Mouse (Mus musculus): ENCODE results near the gene Alox12b. TPM values are rescaled to one million over a fixed set of nuclear protein-coding genes. Genes with fewer than 3 reads are reported as not detected.
A peak's percentile ranks its signal among the peaks of the same experiment; 100 is the strongest.

Gene Alox12b
- polyA plus RNA-seq (2017; shearing (Covaris generic)), result not detected

DNA sequence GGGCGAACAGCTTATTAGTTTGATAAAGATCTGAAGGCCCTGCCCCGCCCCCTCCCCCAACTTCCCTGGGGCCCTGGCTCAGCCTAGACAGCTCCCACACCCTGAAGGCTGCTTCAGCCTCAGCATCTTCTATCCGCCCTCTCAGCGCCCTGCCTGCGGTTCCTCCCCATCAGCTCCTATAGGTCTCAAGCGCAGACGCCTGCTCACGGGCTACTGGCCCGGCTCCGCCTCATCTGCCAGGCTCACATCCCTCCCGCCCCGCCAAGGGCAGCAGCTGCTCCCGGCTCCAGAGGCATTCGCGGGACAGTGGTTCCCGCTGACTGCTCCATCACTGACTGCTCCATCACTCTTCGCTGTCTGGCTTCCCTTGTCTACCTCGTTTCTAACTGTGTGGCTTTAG is at the start of gene Alox12b:
Gene Alox12b (plus strand): TSS at position 190 of the 400 bp plus-strand sequence.
- ATAC-seq, result no peak

DNA sequence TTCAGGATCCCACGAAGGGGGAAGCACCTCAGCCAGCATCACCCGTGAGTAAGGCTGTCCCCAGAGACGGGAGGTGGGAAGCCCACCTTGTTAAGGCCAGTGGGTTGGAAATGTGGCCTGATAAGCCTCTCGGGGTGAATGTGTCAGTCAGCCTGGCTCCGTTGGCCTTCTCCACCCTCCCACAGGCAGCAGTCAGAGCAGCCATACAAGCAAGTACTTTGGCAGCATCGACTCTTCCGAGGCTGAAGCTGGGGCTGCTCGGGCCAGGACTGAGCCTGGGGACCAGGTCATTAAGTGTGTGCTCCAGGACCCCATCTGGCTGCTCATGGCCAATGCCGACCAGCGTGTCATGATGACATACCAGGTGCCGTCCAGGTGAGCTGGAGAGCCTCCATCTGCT is 49.1 kb upstream of the Alox12b start:
- ATAC-seq, result no peak

DNA sequence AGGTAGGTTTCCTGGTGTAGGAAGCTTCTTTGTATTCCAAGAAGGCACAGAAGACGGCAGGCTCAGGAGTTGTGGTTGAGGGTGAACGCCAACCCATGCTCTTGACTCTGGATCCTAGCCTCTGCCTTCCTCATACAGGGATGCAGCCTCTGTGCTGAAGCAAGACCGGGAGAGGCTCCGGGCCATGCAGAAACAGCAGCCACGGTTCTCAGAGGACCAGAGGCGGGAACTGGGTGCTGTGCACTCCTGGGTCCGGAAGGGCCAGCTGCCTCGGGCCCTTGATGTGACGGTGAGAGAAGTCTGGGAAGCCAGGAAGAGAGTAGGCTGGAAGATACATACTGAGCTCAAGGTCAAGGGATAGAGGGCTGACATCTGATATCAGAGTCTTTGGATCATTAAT is 48.6 kb upstream of the Alox12b start:
- no peak for ATAC-seq

DNA sequence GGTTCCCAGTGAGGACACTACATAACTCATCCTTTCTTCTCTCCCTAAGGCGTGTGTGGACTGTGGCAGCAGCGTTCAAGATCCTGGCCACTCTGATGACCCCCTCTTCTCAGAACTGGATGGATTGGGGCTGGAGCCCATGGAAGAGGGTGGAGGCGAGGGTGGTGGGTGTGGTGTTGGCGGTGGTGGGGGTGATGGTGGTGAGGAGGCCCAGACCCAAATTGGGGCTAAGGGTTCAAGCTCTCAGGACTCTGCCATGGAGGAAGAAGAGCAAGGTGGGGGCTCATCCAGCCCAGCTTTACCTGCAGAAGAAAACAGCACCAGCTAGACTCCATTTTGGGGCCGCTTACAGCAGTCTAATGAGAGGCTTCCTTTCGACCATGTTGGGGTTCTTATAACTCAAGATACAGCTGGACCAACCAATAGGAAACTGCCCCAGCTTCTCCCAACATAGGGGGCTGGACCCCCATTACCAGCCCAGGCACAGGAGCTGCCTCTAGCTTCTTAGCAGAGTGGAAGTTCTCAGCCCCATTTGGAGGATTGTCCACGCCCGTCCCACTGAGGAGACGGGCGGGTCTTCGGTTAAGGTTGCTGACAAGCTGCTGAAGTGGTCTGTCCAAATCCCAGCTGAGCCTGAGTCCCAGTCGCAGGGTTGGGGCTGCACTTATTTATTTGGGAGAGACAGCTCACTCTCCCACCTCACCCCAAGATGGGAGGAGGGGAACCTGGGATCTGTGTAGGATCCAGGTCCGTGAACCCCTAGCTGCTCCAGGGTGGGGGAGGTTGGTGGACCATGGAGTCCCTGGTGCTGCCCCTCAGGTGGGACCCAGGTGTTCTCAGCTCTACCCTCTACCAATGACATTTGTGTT is 47.5 kb upstream of the Alox12b start:
- no peak for ATAC-seq

DNA sequence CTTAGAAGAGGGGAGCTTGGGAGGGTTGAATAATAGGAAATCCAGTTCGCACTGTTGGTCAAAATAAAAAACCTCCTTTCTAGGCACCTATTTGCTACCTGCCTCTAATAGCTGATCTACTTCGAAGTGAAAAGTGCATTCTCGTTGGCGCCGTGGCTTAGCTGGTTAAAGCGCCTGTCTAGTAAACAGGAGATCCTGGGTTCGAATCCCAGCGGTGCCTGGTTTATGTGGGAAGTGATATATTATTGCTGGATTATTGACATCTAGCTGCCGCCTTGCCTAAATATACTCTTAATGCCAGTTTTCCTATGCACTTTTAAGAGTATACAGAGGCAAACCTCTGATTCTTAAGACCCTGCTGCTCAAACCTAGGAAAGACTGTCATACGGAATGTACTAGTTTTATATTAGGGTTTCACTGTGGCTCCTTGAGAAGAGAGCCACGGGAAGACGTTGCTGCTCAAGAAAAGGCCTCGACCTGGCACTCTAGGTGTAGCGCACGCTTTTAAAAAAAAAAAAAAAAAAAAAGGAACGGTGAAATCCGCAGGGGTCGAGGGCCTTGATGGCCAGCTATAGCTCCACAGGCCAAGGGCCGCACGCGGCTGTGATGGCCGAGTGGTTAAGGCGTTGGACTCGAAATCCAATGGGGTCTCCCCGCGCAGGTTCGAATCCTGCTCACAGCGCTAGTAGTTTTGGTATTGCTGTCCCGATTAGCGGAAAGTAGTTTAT is 46.3 kb upstream of the Alox12b start:
- ATAC-seq, result peak; percentile 44

DNA sequence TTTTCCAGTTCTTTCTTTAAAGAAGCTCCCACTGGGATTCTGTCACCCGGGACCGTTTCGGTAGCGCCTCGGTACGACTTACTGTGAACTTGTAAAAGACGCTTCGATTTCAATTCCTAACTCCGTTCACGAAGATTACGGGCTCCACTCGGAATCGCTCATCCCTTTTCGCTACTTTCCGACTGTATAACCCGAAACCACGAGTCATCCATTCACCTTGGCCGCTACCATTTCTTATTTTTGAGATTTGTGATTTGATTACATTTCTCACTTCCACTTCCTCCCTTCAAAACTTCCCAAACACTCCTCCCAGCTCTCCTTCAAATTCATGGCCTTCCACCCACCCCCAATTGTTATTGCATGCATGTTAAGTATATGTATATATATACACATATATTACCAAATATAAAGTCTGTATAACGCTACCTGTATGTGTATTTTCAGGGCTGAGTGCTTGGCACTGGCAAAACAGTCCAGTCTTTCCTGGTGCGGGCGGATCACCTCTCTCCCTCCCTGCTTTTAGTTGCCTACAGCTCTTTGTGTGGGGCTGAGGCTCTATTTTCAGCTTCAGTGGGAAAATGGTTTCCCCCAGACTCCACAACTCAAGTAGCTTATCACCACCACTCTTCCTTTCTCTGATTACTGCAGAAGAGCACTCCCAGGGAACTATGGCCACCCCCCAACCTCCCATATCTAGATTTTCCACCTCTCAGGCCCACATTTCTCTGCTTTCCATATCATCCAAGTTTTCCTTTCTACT is 45.6 kb upstream of the Alox12b start:
- ATAC-seq, result no peak

DNA sequence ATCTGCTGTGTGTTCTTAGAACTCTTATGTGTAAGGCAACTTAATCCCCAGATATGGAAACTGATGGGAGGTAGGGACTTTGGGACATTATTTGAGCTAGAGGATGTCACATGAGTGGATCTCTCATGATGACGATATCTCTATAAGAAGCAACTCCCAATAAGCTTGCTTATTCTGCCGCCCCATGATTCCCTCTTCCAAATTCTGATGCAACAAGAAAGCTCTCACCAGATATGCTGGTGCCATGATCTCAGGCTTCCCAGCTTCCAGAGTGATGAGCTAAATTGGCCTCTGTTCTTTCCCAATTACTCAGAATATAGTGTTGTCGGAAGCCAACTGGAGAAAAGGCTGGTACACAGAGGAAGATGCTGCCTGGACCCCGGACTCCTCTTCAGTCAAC is 44.9 kb upstream of the Alox12b start:
- no peak for ATAC-seq

DNA sequence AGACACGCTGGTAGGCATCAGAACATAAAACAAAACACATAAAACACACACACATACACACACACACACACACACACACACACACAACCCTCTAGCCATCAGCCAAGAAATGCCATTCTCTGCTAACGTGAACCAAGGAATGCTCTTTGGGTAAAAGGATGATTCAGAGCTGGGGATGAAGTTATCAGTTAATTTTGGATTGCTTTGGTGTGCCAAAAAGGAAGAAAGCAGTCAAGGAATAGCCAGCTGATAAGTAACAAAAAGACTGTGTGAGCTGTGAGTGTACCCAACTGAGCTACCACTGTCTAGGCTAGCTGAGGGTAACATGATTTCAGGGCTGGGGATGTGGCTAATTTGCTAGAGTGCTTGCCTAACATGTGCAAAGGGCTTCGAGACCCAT is 42.8 kb upstream of the Alox12b start:
- ATAC-seq, result no peak

DNA sequence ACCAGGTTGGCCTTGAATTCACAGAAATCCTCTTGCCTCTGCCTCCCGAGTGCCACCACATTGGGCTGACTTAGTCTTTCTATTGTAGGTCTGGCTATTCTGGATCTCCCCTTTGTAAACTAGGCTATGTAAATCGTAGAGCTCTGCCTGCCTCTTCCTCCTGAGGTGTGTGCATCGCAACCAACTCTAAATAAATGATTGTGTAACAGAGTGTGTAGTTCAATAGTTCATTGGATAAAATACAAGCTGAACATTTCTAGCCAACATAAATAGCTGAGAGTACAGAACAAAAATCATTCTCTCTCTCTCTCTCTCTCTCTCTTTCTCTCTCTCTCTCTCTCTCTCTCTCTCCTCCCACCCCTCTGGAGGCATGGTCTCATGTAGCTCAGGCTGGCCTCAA is 42.2 kb upstream of the Alox12b start:
- no peak for ATAC-seq

DNA sequence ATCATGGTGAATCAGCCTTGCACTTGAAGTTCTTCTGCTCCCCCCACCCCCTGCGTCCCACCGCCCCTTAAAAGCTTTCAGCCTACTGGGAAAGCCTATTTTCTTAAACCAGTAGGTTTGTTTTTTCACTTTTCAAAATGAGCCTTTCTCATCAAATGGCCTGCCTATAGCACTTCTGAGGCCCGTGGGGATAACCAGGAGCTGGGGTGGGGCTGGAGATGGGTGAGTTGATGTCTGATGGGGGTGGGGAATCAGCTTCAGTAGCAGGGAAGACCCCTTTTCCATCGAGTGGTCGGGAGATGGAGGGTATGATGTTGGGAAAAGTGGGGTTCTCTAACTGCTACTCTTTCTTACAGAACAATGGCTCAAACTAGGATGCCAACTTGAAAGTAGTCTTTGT is 39.9 kb upstream of the Alox12b start:
- no peak for ATAC-seq

DNA sequence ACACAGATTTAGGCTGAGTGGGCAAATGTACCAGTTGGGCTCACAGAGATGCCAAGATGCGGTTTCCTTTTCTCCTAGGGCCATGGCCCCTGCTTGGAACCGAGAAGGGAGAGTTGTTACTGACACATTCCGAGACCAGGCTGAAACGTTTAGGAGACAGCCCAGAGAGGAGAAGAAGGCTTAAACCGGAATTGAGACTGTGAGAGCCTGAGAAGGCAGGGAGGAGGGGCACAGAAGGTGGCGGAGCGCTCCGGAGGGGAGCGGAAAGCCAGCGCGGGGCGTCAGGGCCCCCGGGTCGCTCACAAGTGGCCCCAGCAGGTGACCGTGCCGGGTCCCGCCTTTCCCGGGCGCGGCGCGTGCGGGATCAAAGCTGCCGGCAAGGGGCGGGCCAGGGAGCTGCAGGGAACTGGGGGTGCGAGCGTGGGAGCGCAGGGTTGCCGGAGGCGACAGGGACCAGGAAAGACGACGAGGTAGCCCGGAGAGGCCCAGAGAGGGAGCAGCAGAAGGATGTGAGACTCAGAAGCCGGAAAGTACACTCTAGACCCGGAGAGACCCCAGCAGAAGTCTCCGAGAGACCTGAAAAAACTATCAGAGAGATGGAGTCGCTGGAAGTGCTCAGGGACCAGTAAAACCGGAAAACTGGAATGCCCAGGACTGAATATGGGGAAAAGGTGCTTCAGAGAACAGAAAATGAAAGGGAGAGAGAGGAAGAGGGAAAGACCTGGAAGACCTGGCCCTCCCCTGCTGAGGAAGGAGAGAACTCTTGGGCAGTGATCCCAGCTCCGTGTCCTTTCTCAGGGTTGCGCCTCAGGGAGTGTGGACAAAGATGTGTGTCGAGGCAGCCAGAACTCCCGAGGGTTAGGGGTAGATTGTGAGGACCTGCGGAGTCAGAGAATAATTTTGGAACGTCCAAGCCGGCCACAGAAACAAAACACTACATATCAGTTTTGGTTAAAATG is 38.8 kb upstream of the Alox12b start:
- peak; percentile 27 for ATAC-seq

DNA sequence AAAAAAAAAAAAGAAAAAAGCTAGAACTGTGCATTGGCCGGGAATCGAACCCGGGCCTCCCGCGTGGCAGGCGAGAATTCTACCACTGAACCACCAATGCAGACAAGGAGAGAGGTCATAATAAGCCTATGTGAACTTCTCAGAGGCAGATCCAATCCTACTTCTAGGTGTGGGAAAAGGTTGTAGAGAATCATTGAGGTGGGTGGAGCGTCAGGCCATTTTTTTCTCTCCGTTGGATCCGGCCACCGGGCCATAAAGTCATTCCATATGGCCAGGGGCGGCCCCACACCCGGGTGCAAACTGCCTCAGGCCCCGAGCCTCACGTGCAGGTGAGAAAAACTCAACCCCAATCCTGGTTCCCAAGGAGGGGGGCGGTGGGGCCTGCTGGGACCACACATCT is 38.0 kb upstream of the Alox12b start:
- peak; percentile 39 for ATAC-seq

DNA sequence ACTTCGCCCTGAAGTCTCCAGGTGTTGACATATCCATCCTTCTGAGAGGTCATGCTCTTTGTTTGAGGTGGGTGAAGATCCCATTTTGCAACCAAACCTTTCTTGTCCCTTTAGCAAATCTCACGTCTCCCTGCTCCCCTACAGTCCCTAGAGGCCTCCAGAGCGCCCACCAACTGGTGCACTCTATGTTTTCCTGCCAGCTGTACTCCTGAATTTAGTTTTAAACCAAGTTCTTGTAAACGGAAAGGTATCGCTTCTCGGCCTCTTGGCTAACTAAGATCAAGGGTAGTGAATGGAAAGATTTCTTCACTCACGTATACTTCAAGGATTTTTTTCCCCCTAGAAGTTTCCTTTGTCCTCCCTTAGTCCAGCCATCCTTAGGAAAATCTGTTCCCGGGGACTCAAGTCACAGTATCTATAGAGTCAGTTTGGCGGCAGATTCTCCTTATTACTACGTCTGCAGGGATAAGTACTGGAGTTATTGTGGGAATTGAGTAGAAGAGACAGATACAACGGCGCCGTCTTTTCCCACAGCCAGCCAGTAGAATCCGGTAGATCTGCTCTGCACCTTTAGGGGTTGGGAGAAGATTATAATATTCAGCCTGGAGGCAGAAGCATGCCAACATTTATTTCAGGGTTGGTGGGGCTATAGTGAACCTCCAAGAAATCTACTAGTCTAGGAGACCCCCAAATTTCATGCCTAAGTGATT is 37.2 kb upstream of the Alox12b start:
- ATAC-seq, result no peak

DNA sequence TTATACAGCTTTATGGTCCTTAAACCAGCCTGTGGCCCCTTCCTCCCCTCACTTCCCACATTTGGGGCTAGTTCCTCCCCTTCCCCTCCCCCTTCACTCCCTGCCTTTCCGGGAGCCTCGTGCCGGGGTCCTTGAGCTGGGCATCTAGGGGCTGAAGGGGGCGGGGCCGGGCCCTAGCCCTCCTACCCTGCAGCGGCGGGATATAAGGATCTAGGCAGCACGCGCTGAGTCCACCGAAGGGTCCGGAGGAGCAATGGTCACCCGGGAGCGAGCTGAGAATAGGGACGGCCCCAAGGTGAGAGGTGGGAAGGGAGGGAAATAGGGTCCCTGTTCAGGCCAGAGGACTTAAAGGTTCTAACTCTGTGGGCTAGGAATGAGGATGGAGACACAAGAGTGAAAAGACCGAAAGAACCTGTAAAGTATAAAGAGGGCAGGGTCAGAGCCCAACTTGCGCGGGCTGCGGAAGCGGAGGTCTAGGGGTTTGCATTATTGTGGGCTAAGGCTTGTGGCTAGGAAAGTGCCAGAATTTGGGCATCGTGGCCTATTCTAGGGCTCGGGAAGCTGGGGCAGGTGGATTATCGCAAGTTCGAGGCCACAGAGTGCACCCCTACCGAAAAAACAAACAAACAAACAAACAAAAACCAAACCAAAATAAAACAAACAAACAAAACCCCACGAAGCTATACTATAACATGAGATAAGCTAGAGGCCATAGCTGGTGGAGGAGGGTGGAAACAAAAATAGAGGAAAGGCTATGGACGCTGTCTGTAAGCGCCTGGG is 36.4 kb upstream of the Alox12b start, which contains the start of gene Hes7:
Gene Hes7 (plus strand): TSS at position 184 of the 780 bp plus-strand sequence.
- no peak for ATAC-seq

DNA sequence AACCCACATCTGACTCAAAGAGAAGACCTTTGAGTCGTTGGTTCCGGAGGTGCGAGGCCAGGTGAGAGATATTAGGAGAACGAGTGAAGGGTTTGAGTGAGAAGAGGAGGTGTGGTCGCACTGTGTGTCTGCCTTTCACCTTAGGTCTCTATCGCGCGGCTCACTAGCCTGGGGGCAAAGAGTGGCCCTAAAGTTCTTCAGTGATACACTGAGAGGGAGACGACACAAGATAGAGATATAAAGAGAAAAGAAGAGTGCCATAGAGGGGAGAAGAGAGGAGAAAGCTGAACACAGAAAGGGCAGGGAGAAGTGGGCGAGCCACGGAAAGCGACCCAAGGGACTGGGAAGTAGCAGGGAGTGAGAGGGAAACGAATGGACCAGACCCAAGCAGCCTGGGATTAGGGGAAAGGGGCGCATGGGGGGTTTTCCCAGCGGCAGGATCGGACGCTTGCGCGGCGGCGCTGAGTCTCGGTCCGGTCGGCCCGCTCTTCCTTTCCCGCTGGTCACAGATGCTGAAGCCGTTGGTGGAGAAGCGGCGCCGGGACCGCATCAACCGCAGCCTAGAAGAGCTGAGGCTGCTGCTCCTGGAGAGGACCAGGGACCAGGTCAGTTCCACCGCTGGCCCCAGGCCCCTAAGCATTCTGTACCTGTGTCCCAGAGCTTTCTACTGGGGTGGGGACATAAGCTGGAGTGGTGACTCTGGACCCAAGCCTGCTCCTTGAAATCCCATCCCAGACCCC is 35.6 kb upstream of the Alox12b start:
- no peak for ATAC-seq

DNA sequence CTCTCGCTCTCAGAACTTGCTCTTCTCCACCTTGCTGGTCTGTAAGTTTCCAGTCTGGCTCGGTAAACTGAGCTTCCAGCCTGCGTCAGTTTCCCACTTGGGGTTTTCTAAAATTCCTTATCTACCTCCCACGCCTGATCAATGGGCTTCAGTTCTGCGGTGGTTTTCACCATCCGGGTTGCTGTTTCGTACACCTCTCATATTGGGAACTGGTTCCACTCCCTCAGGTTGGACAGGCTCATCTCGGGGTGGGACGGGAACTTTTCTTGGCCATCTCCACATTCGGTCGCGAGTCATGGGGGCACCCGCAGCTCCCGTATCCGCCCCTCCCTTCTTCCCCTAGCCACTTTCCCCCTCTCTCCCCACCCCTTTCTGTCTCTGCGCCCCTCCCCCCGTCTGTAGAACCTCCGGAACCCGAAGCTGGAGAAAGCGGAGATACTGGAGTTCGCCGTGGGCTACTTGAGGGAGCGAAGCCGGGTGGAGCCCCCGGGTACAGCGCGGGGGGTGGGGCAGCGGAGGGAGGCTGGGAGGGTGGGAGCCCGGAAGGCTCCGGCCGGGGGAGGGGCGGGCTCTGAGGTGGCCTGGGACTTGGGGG is 35.0 kb upstream of the Alox12b start:
- no peak for ATAC-seq

DNA sequence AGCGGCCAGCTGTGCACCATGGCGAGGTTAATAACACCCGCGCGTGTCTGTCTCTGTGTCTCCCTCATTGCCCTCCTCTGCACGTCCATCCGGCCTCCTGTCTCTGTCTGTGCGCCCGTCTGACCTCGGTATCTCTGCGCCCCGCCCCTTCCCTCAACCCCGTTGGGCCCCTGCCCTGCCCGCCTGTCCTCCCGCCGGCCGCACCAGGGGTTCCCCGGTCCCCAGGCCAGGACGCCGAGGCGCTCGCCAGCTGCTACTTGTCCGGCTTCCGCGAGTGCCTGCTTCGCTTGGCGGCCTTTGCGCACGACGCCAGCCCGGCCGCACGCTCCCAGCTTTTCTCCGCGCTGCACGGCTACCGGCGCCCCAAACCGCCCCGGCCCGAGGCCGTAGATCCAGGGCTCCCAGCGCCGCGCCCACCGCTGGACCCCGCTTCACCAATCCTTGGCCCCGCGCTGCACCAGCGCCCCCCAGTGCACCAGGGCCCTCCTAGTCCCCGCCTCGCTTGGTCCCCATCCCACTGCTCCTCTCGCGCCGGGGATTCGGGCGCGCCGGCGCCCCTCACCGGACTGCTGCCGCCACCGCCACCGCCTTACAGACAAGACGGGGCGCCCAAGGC is 34.3 kb upstream of the Alox12b start, which contains the start of gene 9130213A22Rik:
Gene 9130213A22Rik (minus strand): TSS at position 254 of the 616 bp plus-strand sequence.
- ATAC-seq, result no peak

DNA sequence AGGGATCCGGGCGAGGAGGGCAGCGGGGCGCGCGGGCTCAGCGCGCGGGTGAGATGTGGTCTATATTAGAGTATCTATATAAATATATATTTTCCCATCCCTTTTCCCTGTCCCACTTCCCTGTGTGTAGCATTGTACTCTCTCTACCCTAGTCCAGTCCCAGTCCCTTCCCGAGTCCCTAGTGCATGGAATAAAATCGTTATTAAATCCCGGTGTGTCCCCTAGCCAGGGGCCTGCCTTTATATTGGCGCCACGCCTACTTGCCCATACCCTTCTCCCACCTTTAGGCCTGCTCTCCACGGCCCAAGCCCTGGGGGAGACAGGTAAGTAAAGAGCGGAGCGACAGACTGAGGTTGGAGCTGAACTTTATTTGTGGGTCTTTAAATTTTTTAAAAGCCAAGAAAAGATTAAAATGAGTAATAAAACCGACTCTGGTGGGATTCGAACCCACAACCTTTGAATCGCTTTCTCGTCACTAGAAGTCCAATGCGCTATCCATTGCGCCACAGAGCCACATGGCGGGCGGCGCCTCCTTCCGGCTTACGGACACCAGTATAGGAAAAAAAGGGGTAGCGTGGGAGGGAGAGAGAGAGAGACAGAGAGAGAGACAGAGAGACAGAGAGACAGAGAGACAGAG is 33.6 kb upstream of the Alox12b start:
- ATAC-seq, result peak; percentile 11

All from inflammation-experienced regulatory T-cells, adult 6 months (primary cell).